Comparison of ENCODE assay signal across 10 mouse cellular contexts in genomic region chr4:142249401-142249800, GRCm38 (mm10). TPM values are rescaled to one million over a fixed set of nuclear protein-coding genes. Genes with fewer than 3 reads are reported as not detected.
DNase-seq lines count a peak whose midpoint lies in the region; ATAC-seq and TF ChIP-seq lines count a peak whose summit lies in the region.
"Had no signal": no experiment of that assay in that cellular context is flagged by ENCODE, and none has a peak within 500 bp of the region (broad histone marks: within the 10 kb centered on the region; RNA-seq: fewer than 3 reads in every experiment).

No protein-coding gene starts in this region.

- no peak overlapping the region for H3K9ac ChIP-seq in intestine, postnatal 0 days (ENCODE audit: low read depth, low read length)
- H3K9ac ChIP-seq in lung, embryonic 14.5 days, result no peak overlapping the region
- H3K9ac ChIP-seq: limb, embryonic 12.5 days had no signal

- 0 out of 2 replicates have a peak, but pooled peaks cover 5% of the 10 kb centered on the region for H3K27me3 ChIP-seq in forebrain, embryonic 10.5 days (ENCODE audit: poor library complexity, severe bottlenecking)
- no peaks in the 10 kb centered on the region for H3K27me3 ChIP-seq in intestine, postnatal 0 days (replicated peaks; ENCODE audit: control insufficient read depth, insufficient read depth, low read length)
- H3K27me3 ChIP-seq in lung, embryonic 14.5 days (ENCODE audit: insufficient read depth, low read length), result no peaks in the 10 kb centered on the region
- H3K27me3 ChIP-seq: limb, embryonic 12.5 days had no signal

- H3K9me3 ChIP-seq in forebrain, embryonic 10.5 days, result no peaks in the 10 kb centered on the region
- no peaks in the 10 kb centered on the region for H3K9me3 ChIP-seq in intestine, postnatal 0 days (ENCODE audit: control insufficient read depth)
- H3K9me3 ChIP-seq in lung, embryonic 14.5 days (ENCODE audit: low read depth, low read length), result no peaks in the 10 kb centered on the region

- no peak overlapping the region for H3K4me2 ChIP-seq in intestine, postnatal 0 days (replicated peaks; ENCODE audit: low read depth)
- no peak overlapping the region for H3K4me2 ChIP-seq in lung, embryonic 14.5 days
- H3K4me2 ChIP-seq: limb, embryonic 12.5 days had no signal

- peak; percentile 88 for TF ChIP-seq CTCF in intestine, postnatal 0 days (IDR thresholded peaks at IDR 0.05; ENCODE audit: low read depth)
- peak; percentile 80 for TF ChIP-seq CTCF in lung, embryonic 14.5 days (IDR thresholded peaks at IDR 0.05; ENCODE audit: low read depth)
- TF ChIP-seq CTCF in olfactory bulb, adult 2 months (IDR thresholded peaks at IDR 0.05; ENCODE audit: insufficient read depth, low read depth, low read length), result peak; percentile 68

- DNase-seq in urinary bladder, postnatal 14 days (ENCODE audit: low spot score), result peak; percentile 52
- no peak for DNase-seq in urinary bladder, postnatal 4 days (ENCODE audit: low spot score in 2 of 2)
- DNase-seq in c-Kit-positive CD71-negative TER-119-negative erythroid progenitor cells, embryonic 14.5 days (ENCODE audit: low read depth), result peak; percentile 64
- DNase-seq in forebrain, embryonic 10.5 days (ENCODE audit: extremely low spot score, low spot score), result peak; percentile 73
- peak; percentile 82 for DNase-seq in lung, embryonic 14.5 days
- no peak for DNase-seq in MN1 (ENCODE audit: low spot score)

- no peaks in the 10 kb centered on the region for H3K36me3 ChIP-seq in forebrain, embryonic 10.5 days (replicated peaks)
- no peaks in the 10 kb centered on the region for H3K36me3 ChIP-seq in intestine, postnatal 0 days (ENCODE audit: control insufficient read depth, insufficient read depth)
- H3K36me3 ChIP-seq in lung, embryonic 14.5 days (ENCODE audit: insufficient read depth), result no peaks in the 10 kb centered on the region
- H3K36me3 ChIP-seq: limb, embryonic 12.5 days had no signal

- H3K4me3 ChIP-seq in forebrain, embryonic 10.5 days, result no peak overlapping the region
- H3K4me3 ChIP-seq in intestine, postnatal 0 days (ENCODE audit: low read depth, low read length), result no peak overlapping the region
- no peak overlapping the region for H3K4me3 ChIP-seq in lung, embryonic 14.5 days (ENCODE audit: low read depth, low read length)
- no peak overlapping the region for H3K4me3 ChIP-seq in olfactory bulb, adult 2 months (ENCODE audit: insufficient read depth, low read depth, low read length)
- H3K4me3 ChIP-seq: erythroblast, embryonic 14.5 days; limb, embryonic 12.5 days had no signal

- no peak for TF ChIP-seq POLR2A in olfactory bulb, adult 2 months (IDR thresholded peaks at IDR 0.05; ENCODE audit: insufficient read depth, low read depth, low read length)

- ATAC-seq in intestine, postnatal 0 days, result no peak
- peak; percentile 35 for ATAC-seq in lung, embryonic 14.5 days (ENCODE audit: insufficient read depth)

- WGBS in forebrain, embryonic 10.5 days, result 22% methylated on average over 9 of the region's 9 CpGs
- WGBS in intestine, postnatal 0 days, result 22% methylated on average over 9 of the region's 9 CpGs
- 18% methylated on average over 9 of the region's 9 CpGs for WGBS in lung, embryonic 14.5 days
- 33% methylated on average over 9 of the region's 9 CpGs for WGBS in olfactory bulb, adult 2 months

- peaks cover 39% of the 10 kb centered on the region for H3K4me1 ChIP-seq in forebrain, embryonic 10.5 days
- H3K4me1 ChIP-seq in intestine, postnatal 0 days (replicated peaks; ENCODE audit: control insufficient read depth, insufficient read depth, low read length), result no peaks in the 10 kb centered on the region
- no peaks in the 10 kb centered on the region for H3K4me1 ChIP-seq in lung, embryonic 14.5 days (ENCODE audit: insufficient read depth)
- peaks cover 18% of the 10 kb centered on the region for H3K4me1 ChIP-seq in olfactory bulb, adult 2 months (ENCODE audit: control insufficient read depth, insufficient read depth, low read length)

- H3K27ac ChIP-seq in forebrain, embryonic 10.5 days, result no peak overlapping the region
- H3K27ac ChIP-seq in intestine, postnatal 0 days (ENCODE audit: low read depth, low read length), result no peak overlapping the region
- H3K27ac ChIP-seq in lung, embryonic 14.5 days (ENCODE audit: low read depth), result no peak overlapping the region
- no peak overlapping the region for H3K27ac ChIP-seq in olfactory bulb, adult 2 months (ENCODE audit: insufficient read depth, low read depth, low read length)
- H3K27ac ChIP-seq: limb, embryonic 12.5 days had no signal

RNA-seq across cellular contexts. Expression of gene Kazn, which starts 10.2 kb away (rescaled TPM):
- 11.4 and 11.8 TPM in 2 replicates for polyA plus RNA-seq in forebrain, embryonic 10.5 days (2016; fragmentation: Nextera tagmentation; extraction: Ambion mirVana)
- 17.5 and 20.2 TPM in 2 replicates for polyA plus RNA-seq in intestine, postnatal 0 days (2015; fragmentation: Nextera tagmentation; extraction: Ambion mirVana)
- polyA plus RNA-seq in lung, embryonic 14.5 days (2014; fragmentation: Nextera tagmentation; extraction: Ambion mirVana), result 12.8 and 14.1 TPM in 2 replicates
- polyA plus RNA-seq in olfactory bulb, adult 2 months (2012; ENCODE audit: insufficient read depth, insufficient read length, low replicate concordance, missing spikeins), result not detected in 2 replicates

Comparison
In these comparisons a context has a peak if more than half of its experiments do, and no peak if none do; other contexts are left out.
1. DNase-seq: peak in urinary bladder, postnatal 14 days (single experiment), c-Kit-positive CD71-negative TER-119-negative erythroid progenitor cells, embryonic 14.5 days (single experiment), forebrain, embryonic 10.5 days (single experiment) and lung, embryonic 14.5 days (single experiment); none in urinary bladder, postnatal 4 days (0 of 2) and MN1 (single experiment).
2. RNA of gene Kazn, which starts 10.2 kb away (polyA plus RNA-seq): 17.5 to 20.2 TPM in intestine, postnatal 0 days, 12.8 to 14.1 TPM in lung, embryonic 14.5 days and 11.4 to 11.8 TPM in forebrain, embryonic 10.5 days; not detected in olfactory bulb, adult 2 months; every median in the first group is over 10 times any median in the second.
3. Peak in every context shown above with its lines, with median percentiles within 50 percentile points of each other: CTCF ChIP-seq.